Mouse (Mus musculus) spleen, adult 18-20 months (tissue): ENCODE measurements at regions not wholly inside any gene's neighbourhood (a gene's known extent, or its start where the extent isn't known, plus 50 kb on each side); places are given as distances from the start of the nearest gene placed in this dataset.

Source experiments
- DNase-seq, 2 experiments: peaks; one replicate each; pipeline ENCODE4 v3.0.0; 2022; ENCODE audit warnings: mixed read lengths in 2 of 2

DNA sequence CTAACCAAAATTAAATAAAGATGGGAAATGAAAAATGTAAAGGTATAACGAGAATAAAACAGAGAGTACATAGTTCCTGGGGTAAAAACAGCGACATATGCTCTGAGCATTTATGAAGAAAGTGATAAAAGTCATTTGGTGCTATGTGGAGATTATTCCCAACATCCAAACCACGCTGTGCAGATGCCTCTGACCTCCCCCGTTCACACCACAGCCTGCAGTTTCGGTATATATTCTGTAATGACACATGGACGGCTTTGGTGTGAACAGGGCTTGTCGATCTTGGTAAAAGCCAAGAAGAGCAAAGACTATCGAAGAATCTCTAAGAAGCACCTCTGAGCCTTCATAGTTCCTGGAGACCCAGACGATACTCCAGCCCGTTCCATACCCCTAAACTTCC is 95.2 kb upstream of the Ppp1r26 start:
- DNase-seq: no peak

GRCm38 (mm10) chr2:28352903-28353302 is 93.7 kb upstream of the Ppp1r26 start:
- no peak for DNase-seq

GRCm38 (mm10) chr2:28362199-28362598 is 84.4 kb upstream of the Ppp1r26 start:
- no peak for DNase-seq

DNA sequence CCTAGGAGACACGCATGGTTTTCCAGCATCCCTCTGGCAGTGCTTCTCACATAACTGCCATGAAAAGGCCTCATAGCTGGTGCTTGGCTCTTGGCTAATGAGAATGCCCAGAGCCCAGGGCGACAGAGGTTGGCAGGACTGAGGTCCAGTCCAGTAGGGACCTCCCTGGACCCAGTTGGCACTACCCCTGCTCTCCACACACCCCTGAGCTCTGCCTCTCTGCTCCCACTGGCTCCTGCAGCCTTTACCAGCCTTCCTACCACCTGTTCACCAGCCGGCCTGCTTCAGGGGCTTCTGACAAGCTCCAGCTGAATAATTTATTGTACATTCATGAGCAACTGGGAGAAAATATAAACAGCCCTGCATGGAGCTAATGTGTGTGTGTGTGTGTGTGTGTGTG is 82.0 kb upstream of the Ppp1r26 start:
- no peak for DNase-seq

DNA sequence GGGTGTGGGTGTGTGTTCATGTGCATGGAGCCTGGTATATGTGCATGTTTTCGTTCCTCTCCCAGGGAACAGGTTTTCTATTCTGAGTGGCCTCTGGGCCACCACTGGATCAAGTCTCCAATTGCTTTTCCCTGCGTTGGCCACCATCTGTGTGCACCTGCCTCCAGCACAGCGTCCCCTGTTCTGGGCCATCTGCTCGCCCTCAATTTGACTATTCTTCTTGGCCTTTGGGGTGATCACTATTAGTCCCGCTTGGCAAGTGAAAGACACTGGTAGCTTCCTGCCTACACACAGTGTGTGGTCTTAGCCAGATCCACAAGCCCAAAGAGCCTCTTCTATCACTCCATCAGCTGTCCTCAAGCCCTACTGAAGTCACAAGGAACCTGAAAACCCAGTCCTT is 80.8 kb upstream of the Ppp1r26 start:
- DNase-seq: no peak

DNA sequence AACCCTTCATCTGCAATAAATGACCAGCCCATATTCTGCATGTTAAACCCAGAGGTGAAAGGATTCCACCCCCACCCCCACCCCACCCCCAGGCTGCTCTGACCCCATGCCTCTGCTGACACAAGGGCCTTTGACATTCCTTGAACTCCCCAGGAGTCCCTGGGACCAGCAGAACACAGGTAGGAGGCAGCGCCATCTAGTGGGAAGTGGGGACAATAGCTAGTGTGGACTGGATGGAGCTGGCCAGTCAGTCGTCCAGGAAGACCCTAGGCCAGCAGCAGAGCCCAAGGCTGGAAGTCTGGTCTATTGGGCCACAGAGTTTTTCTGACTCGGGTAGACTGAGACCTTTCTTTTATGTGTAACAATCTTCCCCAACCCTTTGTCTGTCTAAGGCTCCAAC is 71.8 kb upstream of the Ppp1r26 start:
- DNase-seq: peak in 1 of 2 experiments; percentile 27

GRCm38 (mm10) chr2:28377948-28378822 is 68.4 kb upstream of the Ppp1r26 start:
- no peak for DNase-seq

- DNase-seq: no peak
These were observed 64.4 kb upstream of the Ppp1r26 start for GRCm38 (mm10) chr2:28382051-28382802.

GRCm38 (mm10) chr2:28384875-28385274 is 61.7 kb upstream of the Ppp1r26 start:
- no peak for DNase-seq

- DNase-seq: no peak
These were observed 59.8 kb upstream of the Ppp1r26 start for GRCm38 (mm10) chr2:28386784-28387183.

DNA sequence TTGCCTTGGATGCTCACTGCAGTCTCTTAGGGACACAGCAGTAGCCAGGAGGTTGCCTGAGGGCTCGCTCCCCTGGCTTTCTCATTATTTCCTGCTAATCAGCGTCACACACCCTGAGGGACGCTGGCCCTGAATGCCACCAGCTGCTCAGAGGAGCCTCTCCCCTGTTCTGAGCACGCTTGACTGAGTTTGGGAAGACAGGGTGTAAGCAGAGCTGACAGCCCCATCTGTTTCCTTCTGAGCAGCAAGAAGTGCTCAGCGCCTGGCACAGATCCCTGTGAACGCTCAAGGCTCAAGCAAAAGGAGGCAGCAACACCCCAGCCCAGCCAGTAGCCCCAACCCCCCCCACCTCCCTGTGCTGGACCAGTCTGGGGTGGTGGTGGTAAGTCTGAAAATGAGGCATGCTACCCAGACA is 59.2 kb upstream of the Ppp1r26 start:
- DNase-seq: no peak

DNA sequence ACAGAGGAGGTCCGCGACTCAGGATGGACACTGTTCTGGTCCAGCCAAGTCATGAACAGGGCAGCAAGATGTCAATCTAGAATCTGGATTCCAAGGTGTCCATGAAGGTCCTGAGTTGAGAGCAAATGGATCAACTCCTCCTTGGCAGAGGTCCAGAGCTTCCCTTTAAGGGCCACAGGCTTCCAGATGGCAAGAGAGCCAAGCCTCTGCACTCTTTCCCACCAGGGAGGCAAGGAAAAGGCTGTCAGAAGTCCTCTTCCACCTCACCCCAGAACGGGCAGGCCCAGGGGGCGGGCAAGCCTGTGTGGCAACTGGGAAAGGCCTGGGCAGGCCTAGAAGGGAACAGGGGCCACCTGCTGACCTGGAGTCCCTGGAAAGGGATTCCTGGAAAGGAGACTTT is 58.7 kb upstream of the Ppp1r26 start:
- no peak for DNase-seq

GRCm38 (mm10) chr2:28389703-28390102 is 56.9 kb upstream of the Ppp1r26 start:
- no peak for DNase-seq

- DNase-seq: no peak
These were observed 51.2 kb upstream of the Ppp1r26 start for GRCm38 (mm10) chr2:28395391-28395790.
